Mouse (Mus musculus) CH12F3 (cell line): ENCODE data around the gene L3hypdh.
"Not testable (repeated sequence)": the region's sequence is repeated elsewhere in the genome, so short reads cannot be mapped to it uniquely, and the experiment has no call there.

ENCODE experiments used
- in situ Hi-C: fragments of 300-500 bp; cut with MboI; formaldehyde crosslinking; loops from 2 replicates; pipeline ENCODE4 v1.14.3; 2020; ENCODE audit warnings: low sequenced_read_pairs

Gene L3hypdh

DNA sequence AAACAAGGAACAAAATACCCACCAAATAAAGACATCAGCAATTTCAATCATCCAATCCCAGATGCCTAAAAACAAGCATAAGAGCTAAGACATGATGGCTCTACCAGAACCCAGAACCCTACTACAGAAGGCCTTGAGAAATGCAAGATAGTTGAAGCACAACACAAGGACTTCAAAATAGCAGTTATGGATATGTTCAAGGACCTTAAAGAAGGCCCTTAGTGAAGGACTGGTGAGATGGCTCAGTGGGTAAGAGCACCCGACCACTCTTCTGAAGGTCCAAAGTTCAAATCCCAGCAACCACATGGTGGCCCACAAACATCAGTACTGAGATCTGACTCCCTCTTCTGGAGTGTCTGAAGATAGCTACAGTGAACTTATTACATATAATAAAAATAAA lies 27.5 kb downstream of the L3hypdh start:
- in situ Hi-C loops: no loop called here

DNA sequence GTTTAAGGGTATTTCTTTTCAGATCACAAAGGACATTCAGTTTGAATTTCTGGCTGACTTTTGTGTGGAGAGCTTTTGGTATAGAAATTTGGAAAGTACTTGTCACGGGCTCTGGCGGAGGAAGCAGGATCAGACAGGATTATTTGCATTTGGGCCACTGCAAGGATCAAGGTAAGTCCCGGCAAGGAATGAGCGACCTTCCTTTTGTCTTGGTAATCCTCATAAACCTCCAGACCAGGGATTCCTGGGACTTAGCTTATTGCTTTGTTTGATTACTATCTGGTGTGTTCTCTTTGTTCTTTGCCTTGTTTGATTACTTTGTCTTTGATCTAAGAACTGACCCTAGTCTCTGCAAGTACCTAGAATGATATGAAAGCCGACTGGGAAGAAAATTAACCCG lies 31.4 kb downstream of the L3hypdh start:
- in situ Hi-C loops: no loop called here

DNA sequence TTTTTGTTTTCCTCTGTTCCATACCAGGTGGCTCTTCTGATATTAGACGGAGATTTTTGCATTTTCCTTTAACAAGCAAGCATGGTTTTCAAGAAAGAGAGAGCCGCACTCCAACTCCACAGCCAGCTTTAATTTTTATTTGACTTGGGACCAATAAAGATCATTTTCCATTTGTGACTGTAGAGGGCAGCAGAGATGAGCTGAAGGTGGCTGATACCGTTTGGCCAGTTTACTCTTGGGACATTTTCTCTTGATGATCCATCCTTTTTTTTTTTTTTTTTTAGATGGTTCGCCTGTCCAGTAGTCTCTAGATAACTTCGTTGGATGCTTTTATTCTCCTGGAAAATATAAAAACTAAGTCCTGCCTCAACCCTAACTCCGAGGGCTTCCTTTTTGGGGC lies 31.9 kb downstream of the L3hypdh start:
- in situ Hi-C loops: no loop called here

DNA sequence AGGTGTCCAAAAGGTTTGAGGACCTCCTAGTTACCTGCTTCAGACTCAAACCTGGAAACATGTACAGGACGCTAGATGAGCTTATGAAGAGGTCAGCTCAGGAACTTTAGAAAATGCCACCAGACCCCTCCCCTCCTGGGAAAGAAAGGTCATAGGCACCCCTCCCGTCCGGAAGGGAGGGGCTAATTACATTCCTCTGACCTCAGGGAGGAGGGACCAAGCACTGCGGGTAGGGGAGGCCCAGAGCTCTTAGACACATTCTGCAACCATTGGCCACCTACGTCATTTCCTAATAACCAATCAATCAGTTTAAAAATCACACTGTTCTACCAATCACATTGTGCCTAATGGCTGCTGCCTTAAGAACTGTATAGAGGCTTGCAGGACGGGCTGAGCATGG lies 32.7 kb downstream of the L3hypdh start:
- in situ Hi-C loops: no loop called here

DNA sequence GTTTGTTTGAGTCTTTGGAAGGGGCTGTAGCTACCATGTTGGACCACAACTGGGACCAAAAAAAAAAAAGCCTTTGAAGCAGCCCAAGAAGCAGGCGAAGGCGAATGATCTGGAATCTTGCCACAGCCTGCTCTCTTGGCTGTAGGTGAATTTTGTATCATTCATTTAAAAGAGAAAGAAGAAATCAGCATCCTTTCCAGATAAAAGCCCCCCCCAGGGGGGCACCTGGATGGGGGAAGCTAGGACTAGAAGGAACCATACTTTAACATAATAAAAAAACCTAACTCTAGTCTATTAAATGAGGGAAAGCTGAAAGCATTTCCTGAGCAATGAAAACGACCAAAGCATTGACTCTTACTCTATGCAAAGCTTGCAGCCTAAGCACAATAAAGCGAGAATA lies 34.4 kb downstream of the L3hypdh start:
- in situ Hi-C loops: no loop called here

DNA sequence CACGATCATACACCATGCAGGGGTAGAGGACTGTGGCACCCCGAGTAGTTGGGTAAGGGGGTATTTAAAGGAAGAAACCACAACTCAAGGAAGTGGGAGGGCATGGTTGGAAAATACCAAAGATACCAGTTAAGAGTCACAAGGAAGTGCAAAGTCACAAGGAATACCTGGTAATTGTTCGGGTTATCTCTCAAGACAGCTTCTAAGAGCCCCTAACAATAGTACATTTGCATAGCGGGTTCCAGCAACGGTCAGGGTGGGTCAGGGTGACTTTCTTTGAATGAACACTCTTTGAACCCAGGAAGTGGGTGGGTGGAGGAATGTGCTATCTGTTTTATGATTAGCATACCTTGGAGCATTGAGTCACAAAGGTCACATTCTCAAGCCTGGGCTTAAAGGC lies 35.1 kb downstream of the L3hypdh start:
- in situ Hi-C loops: not testable (repeated sequence)

DNA sequence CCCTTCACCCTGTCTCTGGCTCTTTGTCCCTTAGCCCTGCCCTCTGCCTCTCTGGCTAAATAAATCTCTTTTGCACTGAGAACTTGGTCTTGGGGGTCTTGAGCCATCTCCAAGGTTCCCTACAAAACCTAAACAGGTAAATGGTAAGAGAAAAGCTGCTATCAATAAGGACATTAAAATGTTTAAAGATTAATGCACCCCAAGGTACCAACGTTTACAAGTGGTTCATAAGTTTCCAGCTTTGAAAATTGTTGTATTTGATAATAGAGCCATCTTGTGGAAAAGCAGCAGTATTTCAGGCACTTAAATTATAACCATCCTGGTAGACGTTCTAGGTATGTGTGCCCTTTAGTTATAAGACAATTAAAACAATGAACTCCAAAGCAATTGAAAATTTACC lies 37.7 kb downstream of the L3hypdh start:
- in situ Hi-C loops: loop anchor here (5.0 kb wide), 1 partner anchor 280 kb away; no protein-coding TSS in a partner anchor

DNA sequence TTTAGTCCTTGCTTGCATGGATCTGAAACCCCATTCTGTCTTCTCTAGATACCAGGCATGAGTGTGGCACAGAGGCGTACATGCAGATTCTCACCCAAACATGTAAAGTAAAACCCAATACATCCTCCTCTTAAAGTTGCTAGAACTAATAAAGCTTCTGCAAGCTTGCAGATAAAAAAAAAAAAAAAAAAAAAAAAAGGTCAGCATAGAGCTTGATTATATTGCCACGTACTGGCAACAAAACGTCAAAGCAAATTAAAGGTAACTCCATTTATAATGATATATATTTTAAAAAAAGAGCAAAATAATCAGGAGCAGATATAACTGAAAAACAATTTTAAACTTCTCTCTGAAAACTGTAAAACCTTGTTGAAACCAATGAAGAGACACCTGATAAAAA lies 44.0 kb downstream of the L3hypdh start:
- in situ Hi-C loops: no loop called here

DNA sequence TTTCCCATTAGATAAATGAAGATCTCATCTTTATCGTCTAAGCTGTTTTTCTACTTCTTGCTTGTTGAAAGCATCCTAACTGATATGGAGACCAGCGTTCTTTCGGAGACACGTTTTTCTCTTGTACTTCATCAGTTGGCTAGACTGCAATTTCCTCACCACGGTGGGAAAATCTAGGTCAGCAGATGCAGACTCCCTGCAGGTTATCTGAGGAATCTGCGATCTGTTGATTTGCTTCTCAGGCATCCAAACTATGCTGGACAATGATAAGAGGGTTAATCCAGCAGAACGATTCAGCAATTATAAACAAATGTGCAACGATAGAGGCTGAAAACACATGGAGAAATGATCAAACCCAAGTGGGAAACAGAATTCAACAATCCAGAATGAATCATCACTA lies 45.7 kb downstream of the L3hypdh start:
- in situ Hi-C loops: no loop called here

DNA sequence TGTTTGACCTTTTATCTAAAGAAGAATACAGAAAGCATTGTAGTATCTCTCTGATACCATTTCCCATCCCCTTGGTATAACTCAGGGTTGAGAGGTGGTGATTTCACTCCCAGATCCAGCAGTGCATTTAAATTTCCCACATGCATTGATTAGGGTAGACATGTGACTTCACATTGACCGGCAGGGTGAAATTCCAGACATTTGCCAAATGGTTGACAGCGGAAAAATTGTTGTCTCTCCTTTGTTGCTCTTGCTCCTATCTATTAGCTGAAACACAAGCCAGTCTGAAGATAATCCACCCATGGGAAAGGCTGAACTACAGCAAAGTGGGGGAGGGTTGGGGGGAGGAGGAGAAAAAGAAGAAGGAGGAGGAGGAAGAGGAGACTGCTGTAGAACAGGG lies 46.4 kb downstream of the L3hypdh start:
- in situ Hi-C loops: no loop called here

DNA sequence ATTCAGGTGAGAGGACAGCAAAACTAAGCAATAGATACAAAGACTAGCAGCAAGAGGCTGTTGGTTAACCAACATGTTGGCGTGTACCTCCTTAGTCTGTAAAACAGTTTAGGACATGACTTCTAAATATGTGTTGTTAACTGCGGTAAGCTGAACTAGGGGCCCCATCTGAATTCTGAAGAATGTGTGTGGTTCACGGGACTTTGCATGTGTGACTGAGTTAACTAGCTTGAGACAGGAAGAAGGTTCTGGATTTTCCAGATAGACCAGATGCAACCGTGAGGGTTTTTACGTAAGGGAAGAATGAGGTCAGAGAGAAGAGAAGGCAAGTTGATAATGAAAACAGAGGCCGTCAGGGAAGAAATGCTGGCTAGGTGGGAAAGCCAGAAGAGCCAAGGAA lies 48.2 kb downstream of the L3hypdh start:
- in situ Hi-C loops: no loop called here

DNA sequence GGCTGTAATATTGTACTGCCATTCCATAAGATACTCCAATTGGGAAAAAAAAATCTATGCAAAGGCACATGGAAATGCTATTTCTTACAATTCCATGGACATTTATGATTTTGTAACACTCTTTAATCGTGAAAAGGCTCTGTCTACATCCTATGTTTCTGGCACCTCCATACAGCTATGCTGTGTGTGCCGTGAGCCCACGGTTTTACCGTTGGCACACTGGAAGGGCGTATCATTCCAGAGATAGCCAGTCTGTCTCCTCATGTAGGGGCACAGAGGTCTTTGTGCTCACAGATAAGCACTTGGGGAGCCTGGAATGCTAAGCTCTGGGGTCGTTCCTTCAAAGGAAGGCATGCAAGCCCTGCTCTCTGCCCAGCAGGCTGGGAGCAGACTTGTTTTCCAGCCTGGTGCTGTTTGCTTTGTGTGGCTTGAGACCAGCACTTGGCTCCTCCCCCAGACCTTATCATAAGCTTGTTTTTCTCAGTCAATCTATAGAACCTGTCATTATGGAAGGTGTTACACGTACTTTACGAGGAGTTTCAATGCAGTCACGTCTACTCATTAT lies 49.1 kb downstream of the L3hypdh start:
- in situ Hi-C loops: no loop called here

DNA sequence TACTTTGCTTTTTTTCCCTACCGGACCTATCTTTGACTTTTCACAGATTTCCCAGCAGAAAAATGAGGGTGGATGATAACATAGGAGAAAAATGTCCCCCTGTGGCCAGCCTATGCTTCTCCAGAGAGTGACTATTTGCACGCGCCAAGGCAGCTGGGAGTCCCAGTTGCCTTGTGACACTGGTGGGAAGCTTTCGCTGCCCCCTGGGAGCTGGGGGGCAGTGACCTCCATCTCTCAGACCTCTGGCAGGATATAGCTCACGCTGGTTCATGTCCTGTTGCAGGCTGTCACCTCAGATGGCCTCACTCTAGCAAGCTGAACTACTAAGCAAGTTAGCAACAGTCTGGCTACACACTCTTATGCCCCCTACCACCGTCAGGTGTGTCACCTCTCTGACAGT lies 53.4 kb downstream of the L3hypdh start:
- in situ Hi-C loops: no loop called here

DNA sequence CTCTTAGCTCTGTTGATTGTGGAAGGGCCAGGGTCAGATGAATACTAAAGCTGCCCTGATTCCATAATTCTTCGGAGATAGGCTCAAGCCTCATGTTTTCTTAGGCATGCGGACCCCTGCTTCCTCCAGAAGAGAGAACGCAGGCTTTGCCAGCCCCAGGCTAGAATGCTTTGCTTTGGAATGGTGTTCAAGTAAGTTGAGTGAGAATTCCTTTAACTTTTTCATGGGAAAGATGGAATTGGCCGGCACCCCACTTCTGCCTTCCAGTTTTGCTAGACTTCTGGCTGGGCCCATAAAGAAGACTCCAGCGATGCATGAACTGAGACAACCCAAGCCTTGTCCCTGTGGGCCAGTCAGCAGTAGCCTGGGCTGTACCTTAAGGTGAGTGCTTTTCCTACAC lies 54.1 kb downstream of the L3hypdh start:
- in situ Hi-C loops: no loop called here

DNA sequence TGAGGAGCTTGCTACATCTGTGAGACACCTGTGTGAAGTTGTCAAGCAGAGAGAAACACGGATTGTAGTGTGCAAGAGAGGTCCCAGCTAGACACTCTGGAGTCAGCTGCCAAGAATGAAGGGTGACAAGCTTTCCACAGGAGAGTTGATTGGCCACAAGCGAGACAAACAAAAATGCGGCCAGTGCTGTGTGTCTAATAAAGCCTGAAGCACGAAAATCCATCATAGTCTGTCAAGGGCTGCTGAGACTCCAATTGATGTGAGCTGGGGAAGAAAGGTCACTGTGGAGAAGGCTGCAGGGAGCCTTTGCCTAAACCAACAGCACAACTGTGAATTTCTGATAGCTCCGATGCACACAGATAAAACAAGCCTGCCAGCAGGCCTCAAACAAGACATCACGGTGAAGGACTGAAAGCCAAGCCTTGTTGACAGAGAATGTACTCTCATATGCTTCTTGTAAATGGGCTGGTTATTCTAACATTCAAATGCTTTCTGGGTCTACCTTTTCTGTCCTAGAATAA lies 59.9 kb downstream of the L3hypdh start:
- in situ Hi-C loops: no loop called here

DNA sequence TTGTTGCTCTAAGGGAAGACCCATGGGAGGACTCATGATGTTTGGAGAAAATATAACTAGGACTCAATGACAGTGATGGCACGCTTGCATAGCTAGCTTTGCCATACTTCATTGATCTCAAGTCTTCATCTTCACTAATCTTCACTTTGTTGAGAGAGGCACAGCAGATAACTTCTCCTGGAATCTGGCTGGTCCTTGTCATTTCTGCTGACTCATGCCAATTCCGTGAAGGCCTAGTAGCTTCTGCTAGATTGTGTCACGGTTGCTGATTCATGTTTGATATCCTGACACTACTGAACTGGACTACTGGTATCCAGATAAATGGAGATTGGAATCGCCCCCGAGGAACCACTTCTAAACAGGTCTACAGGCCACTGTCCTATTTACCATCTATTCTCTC lies 61.7 kb downstream of the L3hypdh start:
- in situ Hi-C loops: no loop called here
